Mouse (Mus musculus): ENCODE results near the gene Gm10031. TPM values are rescaled to one million over a fixed set of nuclear protein-coding genes. Genes with fewer than 3 reads are reported as not detected.
"Not testable (repeated sequence)": the region's sequence is repeated elsewhere in the genome, so short reads cannot be mapped to it uniquely, and the experiment has no call there.

The Gm10031 gene
- polyA plus RNA-seq, 1 experiment from 2014 or later, result 0.42 TPM

GRCm38 (mm10) chr1:156521796-156522517 is 1.9 kb upstream of the Gm10031 start:
- ATAC-seq (ENCODE audit: insufficient read depth) (peak; percentile 47; the same call in 1 of the 2 replicates), DNase-seq (peak; percentile 83)
- H3K9ac ChIP-seq, result no peak overlapping the region
- no peak for TF ChIP-seq CTCF (IDR thresholded peaks at IDR 0.05; ENCODE audit: low read depth)
- H3K36me3 ChIP-seq (ENCODE audit: insufficient read depth), result no peaks in the 10 kb centered on the region
- H3K9me3 ChIP-seq (ENCODE audit: low read depth, low read length), result no peaks in the 10 kb centered on the region
- WGBS, result 36% methylated on average over 15 of the region's 15 CpGs
- H3K27me3 ChIP-seq (ENCODE audit: insufficient read depth, low read length), result no peaks in the 10 kb centered on the region
- no peaks in the 10 kb centered on the region; the same call in 1 of the 2 replicates for H3K4me1 ChIP-seq (ENCODE audit: insufficient read depth)
- H3K27ac ChIP-seq (ENCODE audit: low read depth), result no peak overlapping the region
- no peak overlapping the region for H3K4me3 ChIP-seq (ENCODE audit: low read depth, low read length)
- peak overlapping the region; percentile 45 for H3K4me2 ChIP-seq

GRCm38 (mm10) chr1:156532476-156533175 is 8.8 kb downstream of the Gm10031 start:
- not testable (repeated sequence) for H3K27ac ChIP-seq (ENCODE audit: low read depth); H3K4me3 ChIP-seq (ENCODE audit: low read depth, low read length); DNase-seq; H3K9me3 ChIP-seq (ENCODE audit: low read depth, low read length); H3K9ac ChIP-seq; H3K4me2 ChIP-seq; H3K27me3 ChIP-seq (ENCODE audit: insufficient read depth, low read length); H3K4me1 ChIP-seq (ENCODE audit: insufficient read depth); H3K36me3 ChIP-seq (ENCODE audit: insufficient read depth); ATAC-seq (ENCODE audit: insufficient read depth)
- whole genome bisulfite sequencing, result 68% methylated on average over 16 of the region's 16 CpGs

GRCm38 (mm10) chr1:156533483-156533882 is 9.7 kb downstream of the Gm10031 start:
- Histone ChIP-seq H3K36me3 (ENCODE audit: insufficient read depth) (no peaks in the 10 kb centered on the region), H3K4me3 (ENCODE audit: low read depth, low read length) (no peak overlapping the region), H3K27me3 (ENCODE audit: insufficient read depth, low read length) (no peaks in the 10 kb centered on the region), H3K9me3 (ENCODE audit: low read depth, low read length) (no peaks in the 10 kb centered on the region), H3K4me1 (ENCODE audit: insufficient read depth) (no peaks in the 10 kb centered on the region), H3K27ac (ENCODE audit: low read depth) (no peak overlapping the region), H3K4me2 (no peak overlapping the region), H3K9ac (no peak overlapping the region)
- TF ChIP-seq CTCF (IDR thresholded peaks at IDR 0.05; ENCODE audit: low read depth), result no peak
- DNase-seq, result no peak
- ATAC-seq (ENCODE audit: insufficient read depth), result no peak
- 84% methylated on average over 3 of the region's 3 CpGs for WGBS

GRCm38 (mm10) chr1:156533911-156534310 is 10.1 kb downstream of the Gm10031 start:
- Histone ChIP-seq H3K27ac (ENCODE audit: low read depth) (no peak overlapping the region), H3K9ac (no peak overlapping the region), H3K4me1 (ENCODE audit: insufficient read depth) (no peaks in the 10 kb centered on the region), H3K27me3 (ENCODE audit: insufficient read depth, low read length) (no peaks in the 10 kb centered on the region), H3K36me3 (ENCODE audit: insufficient read depth) (no peaks in the 10 kb centered on the region), H3K4me3 (ENCODE audit: low read depth, low read length) (no peak overlapping the region), H3K9me3 (ENCODE audit: low read depth, low read length) (no peaks in the 10 kb centered on the region), H3K4me2 (no peak overlapping the region)
- no peak for TF ChIP-seq CTCF (IDR thresholded peaks at IDR 0.05; ENCODE audit: low read depth)
- ATAC-seq (ENCODE audit: insufficient read depth), result no peak
- no peak for DNase-seq
- 76% methylated on average over 4 of the region's 4 CpGs for WGBS

GRCm38 (mm10) chr1:156537031-156537430 is 13.2 kb downstream of the Gm10031 start:
- TF ChIP-seq CTCF (IDR thresholded peaks at IDR 0.05; ENCODE audit: low read depth), result no peak
- no peak overlapping the region for H3K27ac ChIP-seq (ENCODE audit: low read depth)
- H3K4me1 ChIP-seq (ENCODE audit: insufficient read depth), result no peaks in the 10 kb centered on the region
- ATAC-seq (ENCODE audit: insufficient read depth), result no peak
- 85% methylated on average over 2 of the region's 2 CpGs for WGBS
- no peak for DNase-seq
- no peaks in the 10 kb centered on the region for H3K9me3 ChIP-seq (ENCODE audit: low read depth, low read length)
- no peak overlapping the region for H3K4me3 ChIP-seq (ENCODE audit: low read depth, low read length)
- H3K27me3 ChIP-seq (ENCODE audit: insufficient read depth, low read length), result no peaks in the 10 kb centered on the region
- H3K4me2 ChIP-seq, result no peak overlapping the region
- no peaks in the 10 kb centered on the region for H3K36me3 ChIP-seq (ENCODE audit: insufficient read depth)
- H3K9ac ChIP-seq, result no peak overlapping the region

- 78% methylated on average over 6 of the region's 6 CpGs for WGBS
- Histone ChIP-seq H3K4me2 (no peak overlapping the region), H3K36me3 (ENCODE audit: insufficient read depth) (no peaks in the 10 kb centered on the region), H3K27ac (ENCODE audit: low read depth) (no peak overlapping the region), H3K4me3 (ENCODE audit: low read depth, low read length) (no peak overlapping the region), H3K4me1 (ENCODE audit: insufficient read depth) (no peaks in the 10 kb centered on the region), H3K9me3 (ENCODE audit: low read depth, low read length) (no peaks in the 10 kb centered on the region), H3K9ac (no peak overlapping the region), H3K27me3 (ENCODE audit: insufficient read depth, low read length) (no peaks in the 10 kb centered on the region)
- DNase-seq (no peak), ATAC-seq (ENCODE audit: insufficient read depth) (no peak)
- TF ChIP-seq CTCF (IDR thresholded peaks at IDR 0.05; ENCODE audit: low read depth), result no peak
These were observed 13.9 kb downstream of the Gm10031 start for GRCm38 (mm10) chr1:156537701-156538100.

- H3K4me3 ChIP-seq (ENCODE audit: low read depth, low read length), result no peak overlapping the region
- WGBS, result 62% methylated on average over 3 of the region's 3 CpGs
These were observed 14.6 kb downstream of the Gm10031 start for GRCm38 (mm10) chr1:156538382-156538781.

More at GRCm38 (mm10) chr1:156538382-156538781, 14.6 kb downstream of the Gm10031 start:
- Histone ChIP-seq H3K4me1 (ENCODE audit: insufficient read depth) (no peaks in the 10 kb centered on the region), H3K27me3 (ENCODE audit: insufficient read depth, low read length) (no peaks in the 10 kb centered on the region), H3K4me2 (no peak overlapping the region), H3K36me3 (ENCODE audit: insufficient read depth) (no peaks in the 10 kb centered on the region), H3K9ac (no peak overlapping the region), H3K27ac (ENCODE audit: low read depth) (no peak overlapping the region), H3K9me3 (ENCODE audit: low read depth, low read length) (no peaks in the 10 kb centered on the region)
- ATAC-seq (ENCODE audit: insufficient read depth) (no peak), DNase-seq (peak; percentile 48)
- peak; percentile 38; the same call in 1 of the 2 replicates for TF ChIP-seq CTCF (IDR thresholded peaks at IDR 0.05; ENCODE audit: low read depth)

Data from lung, embryonic 14.5 days (tissue).